Mouse (Mus musculus) forebrain, postnatal 0 days (tissue): Measurements from ENCODE around the gene Trp53. TPM values are rescaled to one million over a fixed set of nuclear protein-coding genes. Genes with fewer than 3 reads are reported as not detected.

Experiments used
- ATAC-seq: fragments of 200-750 bp; cut with Nextera tagmentation; 2 replicates; pipeline ENCODE4 v1.8.0; 2017; ENCODE audit warnings: mild to moderate bottlenecking, moderate library complexity
- DNase-seq: peaks from one replicate; pipeline ENCODE4 v3.0.0-alpha.2; 2015
- H3K27ac ChIP-seq: fragments of 300-500 bp; sonication (generic); 2 replicates; pipeline ENCODE4 v1.5.1; 2014; ENCODE audit warnings: low read depth, mild to moderate bottlenecking, antibody characterized with exemption, low read length, moderate library complexity, mixed read lengths
- H3K27me3 ChIP-seq: fragments of 300-500 bp; sonication (generic); 2 replicates; pipeline ENCODE4 v1.6.1; 2014; ENCODE audit warnings: mild to moderate bottlenecking, low read length, mixed read lengths; ENCODE audit not compliant: insufficient read depth
- H3K36me3 ChIP-seq: fragments of 300-500 bp; sonication (generic); 2 replicates; pipeline ENCODE4 v1.6.1; 2014; ENCODE audit warnings: mild to moderate bottlenecking, moderate library complexity; ENCODE audit not compliant: insufficient read depth
- H3K4me1 ChIP-seq: fragments of 300-500 bp; sonication (generic); 2 replicates; pipeline ENCODE4 v1.6.1; 2014; ENCODE audit warnings: antibody characterized with exemption; ENCODE audit not compliant: insufficient read depth
- H3K4me2 ChIP-seq: fragments of 300-500 bp; sonication (generic); 2 replicates; pipeline ENCODE4 v1.6.1; 2014; ENCODE audit warnings: low read depth, mild to moderate bottlenecking, moderate library complexity
- H3K4me3 ChIP-seq: fragments of 300-500 bp; sonication (generic); 2 replicates; pipeline ENCODE4 v1.5.1; 2014; ENCODE audit warnings: low read depth, low read length, mixed read lengths
- H3K9ac ChIP-seq: fragments of 300-500 bp; sonication (generic); 2 replicates; pipeline ENCODE4 v1.6.1; 2014; ENCODE audit warnings: mild to moderate bottlenecking
- H3K9me3 ChIP-seq: fragments of 300-500 bp; sonication (generic); 2 replicates; pipeline ENCODE4 v1.6.1; 2016; ENCODE audit warnings: low read length
- CTCF ChIP-seq: sonication (generic); IDR thresholded peaks from 2 replicates; pipeline ENCODE4 v1.5.1; 2016; ENCODE audit warnings: antibody characterized with exemption, control low read depth, low read depth
- WGBS: fragments of 180-500 bp; shearing (Covaris S2); extraction: QIAGEN DNeasy Blood & Tissue Kit; methylation state at CpG from one replicate; pipeline ENCODE4 v1.1.7; 2014; 5-methylcytosine and 5-hydroxymethylcytosine counted together
- polyA plus RNA-seq: library from polyadenylated mRNA; unstranded; fragments of >200 nt; fragmentation: Nextera tagmentation; extraction: Ambion mirVana; gene quantifications from 2 replicates; pipeline ENCODE4 v1.2.1, GENCODE M21; 2015
- total RNA-seq: library from RNA; depleted of rRNA; stranded (reverse); fragments of >200 nt; gene quantifications from 2 replicates; pipeline ENCODE4 v1.2.3, GENCODE M21; 2014

The Trp53 gene
- total and polyA plus RNA-seq, 2 experiments from 2014 or later = 43.1 to 52.4 TPM

- Histone ChIP-seq H3K9ac (no peak overlapping the region), H3K27me3 (no peaks in the 10 kb centered on the region), H3K36me3 (peaks cover 30% of the 10 kb centered on the region), H3K4me1 (no peaks in the 10 kb centered on the region; the same call in 1 of the 2 replicates), H3K4me2 (no peak overlapping the region), H3K27ac (no peak overlapping the region), H3K4me3 (no peak overlapping the region), H3K9me3 (no peaks in the 10 kb centered on the region)
- ATAC-seq (no peak), DNase-seq (no peak)
- whole genome bisulfite sequencing = 95% methylated on average over 6 of the region's 6 CpGs
- no peak for TF ChIP-seq CTCF
Observed at GRCm38 (mm10) chr11:69594853-69595252, 14.7 kb downstream of the Trp53 start.

DNA sequence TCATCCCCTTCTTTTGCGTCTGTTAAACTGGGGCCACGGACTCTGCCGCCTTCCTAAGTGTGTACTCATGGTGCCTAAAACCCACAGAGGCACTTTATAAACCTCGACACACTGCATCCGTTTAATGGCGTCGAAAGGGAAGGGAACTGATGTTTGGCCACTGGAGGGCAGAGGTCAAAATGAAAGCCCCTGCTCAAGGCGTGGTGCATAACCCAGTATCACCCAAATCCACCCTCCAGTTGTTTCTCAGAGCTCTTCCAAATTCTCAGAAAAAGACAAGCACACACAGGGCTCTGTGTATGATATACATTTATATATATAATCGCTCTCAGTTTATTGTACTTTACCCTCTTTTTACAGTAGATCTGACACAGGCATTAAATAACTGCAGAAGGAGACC is 19.3 kb downstream of the Trp53 start:
- H3K27ac ChIP-seq = no peak overlapping the region
- H3K9me3 ChIP-seq = no peaks in the 10 kb centered on the region
- DNase-seq (no peak), ATAC-seq (no peak)
- H3K36me3 ChIP-seq = peaks cover 30% of the 10 kb centered on the region; the same call in 1 of the 2 replicates
- H3K27me3 ChIP-seq = no peaks in the 10 kb centered on the region
- WGBS = 17% methylated on average over 9 of the region's 9 CpGs
- H3K9ac ChIP-seq = no peak overlapping the region
- H3K4me2 ChIP-seq = no peak overlapping the region
- peaks cover 15% of the 10 kb centered on the region for H3K4me1 ChIP-seq
- TF ChIP-seq CTCF = no peak
- no peak overlapping the region for H3K4me3 ChIP-seq

- WGBS = 11% methylated on average over 6 of the region's 6 CpGs
- Histone ChIP-seq H3K4me1 (peaks cover 15% of the 10 kb centered on the region), H3K9ac (0 out of 2 replicates have a peak overlapping the region, but pooled peaks have one; percentile 22), H3K27ac (0 out of 2 replicates have a peak overlapping the region, but pooled peaks have one; percentile 35), H3K4me3 (no peak overlapping the region), H3K27me3 (no peaks in the 10 kb centered on the region), H3K4me2 (no peak overlapping the region), H3K36me3 (peaks cover 30% of the 10 kb centered on the region; the same call in 1 of the 2 replicates), H3K9me3 (no peaks in the 10 kb centered on the region)
- DNase-seq (peak; percentile 50), ATAC-seq (peak; percentile 74; the same call in 1 of the 2 replicates)
- TF ChIP-seq CTCF = no peak
Observed at GRCm38 (mm10) chr11:69600098-69600497, 19.9 kb downstream of the Trp53 start.

GRCm38 (mm10) chr11:69601768-69602167 is 21.6 kb downstream of the Trp53 start:
- Histone ChIP-seq H3K27ac (no peak overlapping the region), H3K9me3 (no peaks in the 10 kb centered on the region), H3K4me3 (no peak overlapping the region), H3K4me2 (no peak overlapping the region), H3K36me3 (peaks cover 23% of the 10 kb centered on the region; the same call in 1 of the 2 replicates), H3K27me3 (no peaks in the 10 kb centered on the region), H3K4me1 (peaks cover 15% of the 10 kb centered on the region), H3K9ac (no peak overlapping the region)
- ATAC-seq = no peak
- no peak for TF ChIP-seq CTCF
- DNase-seq = no peak
- 72% methylated on average over 3 of the region's 3 CpGs for WGBS

- Histone ChIP-seq H3K4me3 (no peak overlapping the region), H3K9ac (no peak overlapping the region), H3K27me3 (no peaks in the 10 kb centered on the region), H3K27ac (no peak overlapping the region), H3K36me3 (peaks cover 23% of the 10 kb centered on the region; the same call in 1 of the 2 replicates), H3K9me3 (no peaks in the 10 kb centered on the region), H3K4me2 (peak overlapping the region; percentile 94), H3K4me1 (peaks cover 15% of the 10 kb centered on the region)
- ATAC-seq = no peak
- TF ChIP-seq CTCF = no peak
- WGBS = 78% methylated on average over 8 of the region's 8 CpGs
- no peak for DNase-seq
Observed at GRCm38 (mm10) chr11:69603516-69603915, 23.4 kb downstream of the Trp53 start.

GRCm38 (mm10) chr11:69604347-69604746 is 24.2 kb downstream of the Trp53 start:
- H3K9ac ChIP-seq = peak overlapping the region; percentile 78
- 52% methylated on average over 3 of the region's 3 CpGs for WGBS
- no peak for TF ChIP-seq CTCF
- no peak for DNase-seq
- no peak; the same call in 1 of the 2 replicates for ATAC-seq
- no peaks in the 10 kb centered on the region for H3K27me3 ChIP-seq
- H3K4me2 ChIP-seq = peak overlapping the region; percentile 94
- H3K9me3 ChIP-seq = no peaks in the 10 kb centered on the region
- peak overlapping the region; percentile 81 for H3K27ac ChIP-seq
- H3K36me3 ChIP-seq = peaks cover 21% of the 10 kb centered on the region; the same call in 1 of the 2 replicates
- peak overlapping the region; percentile 48 for H3K4me3 ChIP-seq
- H3K4me1 ChIP-seq = peaks cover 15% of the 10 kb centered on the region

- no peaks in the 10 kb centered on the region for H3K9me3 ChIP-seq
- H3K4me3 ChIP-seq = peak overlapping the region; percentile 48
- H3K4me2 ChIP-seq = peak overlapping the region; percentile 94
- H3K36me3 ChIP-seq = peaks cover 16% of the 10 kb centered on the region; the same call in 1 of the 2 replicates
- DNase-seq (peak; percentile 58), ATAC-seq (peak; percentile 67)
- WGBS = 3% methylated on average over 57 of the region's 73 CpGs
- no peak for TF ChIP-seq CTCF
- peak overlapping the region; percentile 78 for H3K9ac ChIP-seq
- H3K27ac ChIP-seq = peak overlapping the region; percentile 81
- no peaks in the 10 kb centered on the region for H3K27me3 ChIP-seq
- peaks cover 13% of the 10 kb centered on the region for H3K4me1 ChIP-seq
Observed at GRCm38 (mm10) chr11:69604795-69605664, 24.9 kb downstream of the Trp53 start.
